Mouse (Mus musculus) hindbrain, embryonic 15.5 days (tissue): ENCODE measurements around the gene Esr2. TPM values are rescaled to one million over a fixed set of nuclear protein-coding genes. Genes with fewer than 3 reads are reported as not detected.
A peak's percentile ranks its signal among the peaks of the same experiment; 100 is the strongest.

Experiments
- ATAC-seq: fragments of 200-750 bp; cut with Nextera tagmentation; 2 replicates; pipeline ENCODE4 v1.8.0; 2017; ENCODE audit warnings: low read depth, moderate number of reproducible peaks, moderate TSS enrichment; ENCODE audit not compliant: low FRiP score
- H3K27ac ChIP-seq: fragments of 300-500 bp; sonication (generic); replicated peaks from 2 replicates; pipeline ENCODE4 v1.5.1; 2015; ENCODE audit warnings: mild to moderate bottlenecking, inconsistent platforms
- H3K27me3 ChIP-seq: fragments of 300-500 bp; sonication (generic); 2 replicates; pipeline ENCODE4 v1.6.1; 2015; ENCODE audit warnings: control low read depth, inconsistent platforms
- H3K36me3 ChIP-seq: fragments of 300-500 bp; sonication (generic); 2 replicates; pipeline ENCODE4 v1.6.1; 2015; ENCODE audit warnings: control low read depth, inconsistent platforms
- H3K4me1 ChIP-seq: fragments of 300-500 bp; sonication (generic); replicated peaks from 2 replicates; pipeline ENCODE4 v1.6.1; 2015; ENCODE audit warnings: control low read depth, inconsistent platforms
- H3K4me2 ChIP-seq: fragments of 300-500 bp; sonication (generic); 2 replicates; pipeline ENCODE4 v1.6.1; 2015; ENCODE audit warnings: moderate library complexity, mild to moderate bottlenecking, inconsistent platforms
- H3K4me3 ChIP-seq: fragments of 300-500 bp; sonication (generic); 2 replicates; pipeline ENCODE4 v1.5.1; 2015; ENCODE audit warnings: mild to moderate bottlenecking, inconsistent platforms
- H3K9ac ChIP-seq: fragments of 300-500 bp; sonication (generic); 2 replicates; pipeline ENCODE4 v1.6.1; 2015; ENCODE audit warnings: inconsistent platforms
- H3K9me3 ChIP-seq: fragments of 300-500 bp; sonication (generic); 2 replicates; pipeline ENCODE4 v1.6.1; 2016; ENCODE audit warnings: control low read depth, inconsistent platforms
- WGBS: fragments of 180-500 bp; shearing (Covaris S2); methylation state at CpG from one replicate; pipeline ENCODE4 v1.1.7; 2015; 5-methylcytosine and 5-hydroxymethylcytosine counted together
- polyA plus RNA-seq: library from polyadenylated mRNA; unstranded; fragments of >200 nt; fragmentation: Nextera tagmentation; extraction: Ambion mirVana; gene quantifications from 2 replicates; pipeline ENCODE4 v1.2.1, GENCODE M21; 2015

Gene Esr2
- polyA plus RNA-seq, 1 experiment from 2014 or later, result 0.21 TPM

DNA sequence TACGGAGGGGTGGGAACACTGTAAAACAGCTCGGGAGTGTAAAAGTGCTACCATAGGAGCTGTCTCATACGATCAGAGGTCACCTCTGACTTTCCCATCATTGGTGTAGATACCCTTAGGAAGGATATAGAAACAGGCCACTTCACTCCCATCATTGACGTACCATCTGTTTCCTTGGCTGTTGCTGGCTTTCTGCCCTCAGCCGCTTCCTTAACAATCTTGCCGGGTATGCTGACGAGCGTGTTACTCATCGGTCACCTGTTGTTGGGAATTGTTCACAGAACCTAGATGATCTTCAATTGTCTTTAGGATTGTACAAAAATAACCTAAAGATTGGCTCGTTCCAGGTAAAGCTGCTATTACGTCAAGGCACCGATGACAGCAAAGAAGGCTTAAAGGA, 74.4 kb downstream of the Esr2 start:
- Histone ChIP-seq H3K27me3 (no peaks in the 10 kb centered on the region), H3K27ac (no peak overlapping the region), H3K9me3 (no peaks in the 10 kb centered on the region), H3K4me1 (no peaks in the 10 kb centered on the region), H3K36me3 (peaks cover 77% of the 10 kb centered on the region), H3K9ac (no peak overlapping the region), H3K4me3 (no peak overlapping the region), H3K4me2 (no peak overlapping the region)
- WGBS, result 83% methylated on average over 12 of the region's 12 CpGs
- no peak for ATAC-seq

DNA sequence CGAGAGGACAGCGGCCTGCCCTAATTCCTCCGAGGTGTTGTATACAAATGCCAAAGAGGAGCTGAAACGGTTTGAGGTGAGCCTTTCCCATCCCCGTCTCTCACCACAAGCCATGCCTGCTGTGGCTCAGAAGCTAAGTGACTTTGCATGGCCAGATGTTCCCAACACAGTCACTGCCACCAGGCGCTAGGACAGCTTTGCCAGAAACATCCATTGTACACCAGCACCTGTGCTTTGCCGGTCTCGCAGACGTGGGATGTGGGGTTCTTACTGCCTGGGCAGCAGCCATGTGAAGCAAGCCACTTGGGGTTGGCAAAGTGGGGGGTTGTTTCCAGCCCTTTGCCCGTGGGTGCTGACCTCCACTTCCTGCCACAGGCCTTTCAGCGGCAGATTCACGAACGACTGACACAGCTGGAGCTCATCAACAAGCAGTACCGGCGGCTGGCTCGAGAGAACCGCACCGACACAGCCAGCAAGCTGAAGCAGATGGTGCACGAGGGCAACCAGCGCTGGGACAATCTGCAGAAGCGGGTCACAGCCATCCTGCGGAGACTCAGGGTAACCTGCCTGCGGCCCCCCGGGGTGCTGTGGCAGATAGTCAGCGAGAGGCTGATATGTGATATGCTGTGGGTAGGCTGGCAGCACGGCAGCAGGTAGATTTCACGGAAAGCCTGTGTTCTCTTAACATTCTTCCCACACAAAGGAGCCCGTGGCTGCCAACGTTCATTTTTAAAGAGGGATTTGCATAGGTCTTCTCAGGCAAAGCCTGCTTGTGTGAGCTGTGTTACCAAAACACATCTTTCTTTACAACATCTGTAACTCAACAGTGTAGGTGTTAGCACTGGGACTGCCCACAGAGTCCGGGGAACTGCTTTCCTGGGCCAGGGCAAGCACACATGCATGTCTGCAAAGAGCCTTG, 81.7 kb downstream of the Esr2 start:
- no peak overlapping the region for H3K9ac ChIP-seq
- WGBS, result 69% methylated on average over 30 of the region's 30 CpGs
- no peak for ATAC-seq
- H3K4me1 ChIP-seq, result 0 out of 2 replicates have a peak, but pooled peaks cover 2% of the 10 kb centered on the region
- H3K4me2 ChIP-seq, result no peak overlapping the region
- no peak overlapping the region for H3K4me3 ChIP-seq
- H3K27ac ChIP-seq, result no peak overlapping the region
- no peaks in the 10 kb centered on the region for H3K9me3 ChIP-seq
- no peaks in the 10 kb centered on the region for H3K27me3 ChIP-seq
- peaks cover 68% of the 10 kb centered on the region for H3K36me3 ChIP-seq

DNA sequence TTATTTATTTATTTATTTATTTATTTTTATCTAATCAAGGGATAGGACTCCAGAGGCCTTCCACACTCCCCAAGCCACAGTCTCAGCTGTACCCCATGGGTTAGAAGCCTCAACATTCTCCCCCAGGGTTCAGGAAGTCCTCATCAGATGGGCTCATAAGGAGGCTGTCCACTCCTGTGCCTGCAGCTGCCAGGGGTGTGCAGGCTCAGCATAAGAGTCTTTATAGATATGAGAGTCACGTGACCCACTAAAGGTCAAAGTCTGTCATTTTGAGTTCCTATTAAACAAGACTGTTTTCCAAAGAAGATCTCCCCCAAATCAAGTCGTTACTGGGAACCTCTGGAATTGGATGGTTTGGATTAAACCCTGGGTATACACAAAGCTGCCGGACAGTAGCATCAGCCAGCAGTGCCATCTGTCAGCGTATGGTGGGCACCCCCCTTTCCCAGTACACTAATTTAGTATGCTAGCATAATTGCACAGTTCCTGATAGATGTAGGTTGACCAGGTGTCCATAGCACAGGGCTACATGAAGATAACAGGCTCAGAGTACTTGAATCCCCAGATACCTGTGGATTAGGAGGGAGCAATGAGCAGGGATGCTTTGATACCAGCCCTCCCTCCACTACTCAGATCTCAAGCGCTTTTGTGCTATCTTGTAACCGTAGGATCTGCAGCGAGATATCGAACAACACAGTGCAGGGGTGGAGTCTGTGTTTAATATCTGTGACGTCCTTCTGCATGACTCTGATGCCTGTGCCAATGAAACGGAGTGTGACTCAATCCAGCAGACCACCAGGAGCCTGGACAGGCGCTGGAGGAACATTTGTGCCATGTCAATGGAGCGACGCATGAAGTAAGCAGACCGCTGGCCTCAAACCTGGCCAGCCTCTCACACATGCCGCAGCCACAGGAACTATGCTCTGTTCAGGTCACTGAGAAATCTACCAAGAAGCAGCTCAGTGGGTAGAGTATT, 83.2 kb downstream of the Esr2 start:
- Histone ChIP-seq H3K9me3 (no peaks in the 10 kb centered on the region), H3K4me1 (0 out of 2 replicates have a peak, but pooled peaks cover 2% of the 10 kb centered on the region), H3K4me3 (no peak overlapping the region), H3K27ac (no peak overlapping the region), H3K9ac (no peak overlapping the region), H3K27me3 (no peaks in the 10 kb centered on the region), H3K4me2 (no peak overlapping the region), H3K36me3 (peaks cover 53% of the 10 kb centered on the region)
- ATAC-seq, result no peak
- 90% methylated on average over 15 of the region's 15 CpGs for WGBS

DNA sequence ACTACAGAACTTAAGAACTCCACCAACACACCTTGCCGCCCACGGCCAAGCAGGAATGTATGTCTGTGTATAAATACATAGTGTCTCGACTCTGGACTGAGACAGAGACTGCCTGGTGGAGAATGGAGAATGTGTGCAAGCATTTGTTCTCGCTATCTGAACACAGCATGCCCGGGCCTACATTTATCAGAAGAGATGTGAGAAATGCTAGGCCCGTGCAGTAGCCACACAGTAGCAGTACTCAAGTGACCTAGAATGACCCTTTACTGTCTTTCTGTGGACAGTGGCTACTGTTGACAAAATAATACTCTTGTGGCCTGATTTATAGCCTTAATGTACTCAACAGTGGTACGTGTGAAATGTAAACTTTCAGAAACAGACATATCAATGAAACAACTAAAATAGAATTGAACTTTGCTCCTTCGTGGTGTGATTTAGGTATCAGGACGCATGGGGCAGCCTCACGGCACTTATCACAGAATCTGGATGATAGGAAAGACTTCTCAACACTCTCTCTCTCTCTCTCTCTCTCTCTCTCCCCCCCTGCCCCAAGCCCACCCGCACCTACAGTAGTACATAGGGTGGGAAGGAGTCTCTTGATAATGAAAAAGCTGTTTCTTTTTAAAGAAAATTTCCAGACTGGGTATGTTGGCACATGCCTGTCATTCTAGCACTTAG, 84.1 kb downstream of the Esr2 start:
- H3K9me3 ChIP-seq, result no peaks in the 10 kb centered on the region
- ATAC-seq, result no peak
- peaks cover 44% of the 10 kb centered on the region for H3K36me3 ChIP-seq
- WGBS, result 92% methylated on average over 11 of the region's 11 CpGs
- no peaks in the 10 kb centered on the region for H3K27me3 ChIP-seq
- no peak overlapping the region for H3K4me3 ChIP-seq
- 0 out of 2 replicates have a peak, but pooled peaks cover 2% of the 10 kb centered on the region for H3K4me1 ChIP-seq
- H3K4me2 ChIP-seq, result no peak overlapping the region
- H3K9ac ChIP-seq, result no peak overlapping the region
- no peak overlapping the region for H3K27ac ChIP-seq

DNA sequence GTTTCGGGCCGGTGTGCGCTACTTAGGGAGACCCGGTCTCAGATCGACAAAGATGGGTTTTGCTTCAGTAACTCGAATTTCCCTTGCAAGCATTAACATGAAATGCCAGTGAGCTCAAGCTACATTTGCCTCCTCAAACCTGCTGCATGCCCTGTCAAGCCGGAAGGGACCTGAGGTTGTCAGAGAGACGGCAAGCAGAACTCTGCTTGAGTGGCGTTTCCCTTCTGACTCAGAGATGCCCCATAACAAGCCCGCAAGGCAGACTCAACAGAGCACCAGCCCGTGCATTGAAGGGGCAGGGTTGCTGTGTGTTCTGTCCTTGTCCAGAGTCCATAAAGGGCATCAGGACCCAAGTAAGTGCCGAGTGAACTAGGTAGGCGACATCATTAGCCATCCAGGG, 90.0 kb downstream of the Esr2 start:
- no peak for ATAC-seq

DNA sequence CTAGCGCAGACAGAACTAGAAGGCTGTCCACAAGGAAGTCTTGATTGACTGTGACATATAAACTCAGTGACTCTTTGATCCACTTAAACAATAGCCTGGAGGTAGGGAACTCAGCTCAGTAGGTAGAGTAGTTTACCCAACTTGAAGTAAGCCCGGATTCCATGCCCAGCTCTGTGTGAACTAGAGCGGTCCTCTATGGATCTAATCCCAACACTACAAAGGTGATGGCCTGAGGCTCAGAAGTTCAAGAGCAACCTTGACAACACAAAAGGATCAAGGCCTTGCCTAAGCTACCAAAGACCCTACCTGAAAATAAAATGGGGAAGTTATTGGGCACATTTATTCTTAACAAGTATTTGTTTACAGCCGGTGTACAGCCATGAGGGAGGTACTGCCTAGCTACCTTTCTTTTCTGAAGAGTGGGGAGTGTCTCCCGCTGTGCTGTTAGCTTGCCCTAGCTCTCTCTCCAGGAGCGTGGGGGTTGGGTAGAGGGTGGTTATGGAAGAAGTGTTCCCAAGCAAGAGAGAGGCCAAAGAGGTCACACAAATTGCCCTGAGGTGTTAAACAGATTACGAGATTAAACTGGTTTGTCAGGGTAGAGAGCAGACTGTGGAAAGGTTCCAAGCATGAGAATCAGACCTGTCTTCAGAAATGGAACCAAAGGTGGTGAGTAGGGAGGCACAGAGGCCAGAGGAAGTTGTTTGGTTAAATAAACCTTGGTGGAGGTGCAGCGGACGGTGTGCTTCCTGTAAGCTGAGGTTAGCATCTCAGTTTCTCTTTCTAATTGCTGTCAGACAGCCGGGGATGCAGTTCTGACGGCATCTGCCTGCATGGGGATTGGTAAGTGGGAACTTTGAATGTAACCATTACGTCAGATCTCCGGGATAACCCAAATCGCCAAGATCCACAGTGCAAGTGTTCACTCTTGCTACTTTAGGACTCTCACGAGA, 90.8 kb downstream of the Esr2 start:
- H3K27ac ChIP-seq, result no peak overlapping the region
- H3K4me1 ChIP-seq, result peaks cover 20% of the 10 kb centered on the region
- H3K27me3 ChIP-seq, result no peaks in the 10 kb centered on the region
- H3K4me2 ChIP-seq, result no peak overlapping the region
- WGBS, result 77% methylated on average over 15 of the region's 15 CpGs
- peaks cover 4% of the 10 kb centered on the region; the same call in 1 of the 2 replicates for H3K36me3 ChIP-seq
- no peak overlapping the region for H3K9ac ChIP-seq
- no peak for ATAC-seq
- no peak overlapping the region for H3K4me3 ChIP-seq
- H3K9me3 ChIP-seq, result no peaks in the 10 kb centered on the region

More for the DNA sequence above, 90.0 kb downstream of the Esr2 start:
- Histone ChIP-seq H3K4me2 (no peak overlapping the region), H3K36me3 (peaks cover 11% of the 10 kb centered on the region; the same call in 1 of the 2 replicates), H3K27me3 (no peaks in the 10 kb centered on the region), H3K4me1 (peaks cover 19% of the 10 kb centered on the region), H3K9ac (no peak overlapping the region), H3K4me3 (no peak overlapping the region), H3K27ac (no peak overlapping the region), H3K9me3 (no peaks in the 10 kb centered on the region)
- WGBS, result 91% methylated on average over 13 of the region's 13 CpGs

DNA sequence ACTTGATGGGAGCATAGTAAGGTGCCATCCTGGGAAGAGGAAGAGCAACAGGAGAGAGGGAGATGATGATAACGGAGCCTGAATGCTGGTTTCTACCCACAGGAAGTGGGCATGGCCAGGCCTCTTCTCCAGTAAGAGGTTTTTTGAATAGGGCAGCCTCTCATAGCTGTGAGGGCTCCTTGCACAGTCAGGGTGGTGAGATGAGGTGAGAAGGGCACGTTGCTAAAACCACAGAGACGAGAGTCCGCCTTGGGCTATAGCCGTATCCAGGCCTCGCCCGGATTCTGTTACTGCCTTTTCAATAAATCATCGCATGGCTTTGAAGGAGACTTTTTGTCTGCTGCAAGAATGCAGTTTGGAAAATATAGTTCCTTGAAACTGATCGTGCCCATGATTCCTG, 92.0 kb downstream of the Esr2 start:
- Histone ChIP-seq H3K36me3 (no peaks in the 10 kb centered on the region), H3K4me1 (peaks cover 28% of the 10 kb centered on the region), H3K9me3 (no peaks in the 10 kb centered on the region), H3K27me3 (no peaks in the 10 kb centered on the region), H3K27ac (no peak overlapping the region), H3K9ac (no peak overlapping the region), H3K4me2 (no peak overlapping the region), H3K4me3 (no peak overlapping the region)
- ATAC-seq, result no peak
- WGBS, result 85% methylated on average over 9 of the region's 9 CpGs

DNA sequence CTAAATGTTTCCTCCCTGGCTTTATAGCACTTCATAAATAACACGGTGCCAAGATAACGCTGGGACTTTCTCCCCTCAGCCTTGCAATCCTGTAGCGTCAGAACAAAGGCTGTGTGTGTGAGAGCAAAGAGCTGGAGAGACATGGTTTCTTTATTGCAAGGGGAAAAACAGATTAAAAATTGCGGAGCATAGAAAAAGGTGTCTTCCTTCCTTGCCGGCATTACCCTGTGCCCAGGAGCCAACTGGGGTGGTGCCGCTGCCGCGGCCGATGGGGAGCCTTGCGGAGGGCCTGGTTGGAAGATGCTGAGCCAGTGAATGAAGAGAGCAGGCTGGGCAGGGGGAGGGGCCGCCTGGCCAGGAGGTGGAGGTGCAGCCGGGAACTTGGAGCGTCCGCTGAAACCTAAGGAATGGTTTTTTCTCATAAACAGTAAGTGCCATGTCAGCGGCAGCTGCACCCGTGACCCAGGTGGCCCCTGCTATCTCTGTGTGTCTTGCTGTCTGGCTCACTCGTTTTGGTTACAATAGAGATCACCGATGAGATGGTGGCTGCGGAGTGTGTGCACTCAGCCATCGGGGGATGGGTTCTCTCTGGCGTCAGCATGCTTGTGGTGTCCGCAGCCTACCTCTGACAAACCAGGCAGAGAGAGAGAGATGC, 95.4 kb downstream of the Esr2 start:
- H3K4me3 ChIP-seq, result peak overlapping the region; percentile 50
- H3K9ac ChIP-seq, result peak overlapping the region; percentile 55
- H3K9me3 ChIP-seq, result no peaks in the 10 kb centered on the region
- 4% methylated on average over 22 of the region's 22 CpGs for WGBS
- no peaks in the 10 kb centered on the region for H3K36me3 ChIP-seq
- H3K27me3 ChIP-seq, result no peaks in the 10 kb centered on the region
- peak overlapping the region; percentile 92 for H3K27ac ChIP-seq
- peak; percentile 97 for ATAC-seq
- peaks cover 28% of the 10 kb centered on the region for H3K4me1 ChIP-seq
- peak overlapping the region; percentile 56 for H3K4me2 ChIP-seq

DNA sequence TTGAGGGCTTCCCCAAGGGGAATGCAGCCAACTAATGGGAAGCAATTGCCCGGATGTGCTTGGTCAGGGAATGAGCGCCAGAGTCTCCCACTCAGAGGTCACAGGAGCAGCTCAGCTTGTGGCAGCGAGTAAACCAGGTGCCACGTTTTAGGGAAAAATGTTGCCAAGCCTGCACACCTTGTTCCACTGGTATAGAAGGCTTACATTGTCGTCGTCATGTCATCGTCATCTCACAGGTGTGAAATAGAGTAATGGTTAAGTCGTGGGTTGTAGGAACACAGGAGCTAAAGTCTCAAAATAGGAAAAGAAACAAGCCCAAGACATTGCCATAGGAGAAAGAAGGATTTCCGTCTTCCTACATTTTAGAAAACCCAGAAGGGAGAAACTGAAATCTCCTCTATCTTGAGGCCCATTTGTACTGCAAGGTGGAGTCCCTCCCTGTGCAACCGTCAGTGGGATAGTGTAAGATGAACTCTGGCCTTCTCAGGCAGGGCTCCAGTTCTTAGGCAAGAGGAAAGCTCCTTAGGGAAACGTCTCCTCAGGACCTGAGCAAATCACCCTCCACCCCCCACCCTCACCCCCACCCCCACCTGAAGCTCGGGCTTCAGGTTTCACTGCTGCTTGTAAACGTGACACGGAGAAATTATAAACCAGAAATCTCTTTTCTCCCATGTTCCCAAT, 96.0 kb downstream of the Esr2 start:
- Histone ChIP-seq H3K27ac (peak overlapping the region; percentile 92), H3K4me2 (peak overlapping the region; percentile 56), H3K4me1 (peaks cover 28% of the 10 kb centered on the region), H3K9ac (peak overlapping the region; percentile 55), H3K4me3 (peak overlapping the region; percentile 50), H3K36me3 (no peaks in the 10 kb centered on the region), H3K9me3 (no peaks in the 10 kb centered on the region), H3K27me3 (no peaks in the 10 kb centered on the region)
- 43% methylated on average over 14 of the region's 14 CpGs for WGBS
- peak; percentile 27 for ATAC-seq

DNA sequence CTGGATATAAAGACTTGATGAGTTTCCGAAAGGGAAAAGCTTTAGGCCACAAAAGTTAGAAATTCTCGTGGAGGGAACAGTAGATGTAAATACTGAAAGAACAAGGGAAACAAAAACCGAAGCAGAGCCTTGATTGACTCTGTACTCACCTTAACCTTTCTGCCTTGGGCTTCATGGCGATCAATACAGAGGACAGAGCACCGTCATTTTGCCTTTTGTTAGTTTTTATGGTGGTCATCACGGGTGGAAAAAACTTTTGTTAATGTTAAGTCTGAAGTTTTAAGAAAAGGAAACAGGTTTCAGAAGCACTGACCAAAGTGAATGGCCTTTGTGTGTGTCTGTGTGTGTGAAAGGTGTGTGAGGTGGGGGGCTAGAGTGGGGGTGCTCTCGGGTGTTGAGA, 103.1 kb downstream of the Esr2 start:
- Histone ChIP-seq H3K9me3 (no peaks in the 10 kb centered on the region), H3K27me3 (no peaks in the 10 kb centered on the region), H3K4me2 (no peak overlapping the region), H3K4me3 (no peak overlapping the region), H3K27ac (no peak overlapping the region), H3K36me3 (no peaks in the 10 kb centered on the region), H3K4me1 (peaks cover 6% of the 10 kb centered on the region; the same call in 1 of the 2 replicates), H3K9ac (no peak overlapping the region)
- WGBS, result 34% methylated on average over 7 of the region's 7 CpGs
- no peak for ATAC-seq
